Mouse (Mus musculus) megakaryocyte progenitor cell, adult 5-6 weeks (primary cell): ENCODE results near the gene Sec14l4. TPM values are rescaled to one million over a fixed set of nuclear protein-coding genes. Genes with fewer than 3 reads are reported as not detected.

Experiments
- ATAC-seq: replicated peaks from 2 replicates; pipeline ENCODE4 v1.8.0; 2016; ENCODE audit warnings: mild to moderate bottlenecking, moderate TSS enrichment, inconsistent platforms; ENCODE audit not compliant: poor library complexity
- total RNA-seq, 2 experiments: library from RNA; stranded (forward) in 1 of 2; stranded (reverse) in 1 of 2; fragments of 157-497, 149-512 nt in 1 of 2; fragments of 200-1000 nt in 1 of 2; gene quantifications; 2 replicates each; pipeline versions ENCODE4 v1.2.3 to v1.2.4; 2015 to 2017

Sec14l4 gene
- total RNA-seq, 2 experiments from 2014 or later: not detected

DNA sequence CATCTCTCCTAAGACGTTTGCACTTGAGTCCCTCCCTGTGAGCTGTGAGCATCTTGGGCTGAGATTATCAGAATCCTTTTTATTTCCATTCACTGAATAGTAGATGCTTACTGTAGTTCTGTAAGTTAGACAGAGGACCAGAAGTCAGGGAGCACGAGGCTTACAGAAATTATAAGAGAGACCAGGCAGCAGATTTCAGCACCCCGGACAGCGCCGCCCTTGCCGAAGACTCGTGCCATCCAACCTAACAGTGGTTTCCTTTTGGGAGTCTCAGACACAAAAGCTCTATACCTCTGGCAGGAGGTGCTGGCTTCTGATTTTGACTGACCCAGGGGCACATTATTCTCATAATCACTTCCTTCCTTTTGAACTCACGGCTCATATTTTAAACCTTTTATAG is 45.4 kb downstream of the Sec14l4 start:
- peak; percentile 72 for ATAC-seq

DNA sequence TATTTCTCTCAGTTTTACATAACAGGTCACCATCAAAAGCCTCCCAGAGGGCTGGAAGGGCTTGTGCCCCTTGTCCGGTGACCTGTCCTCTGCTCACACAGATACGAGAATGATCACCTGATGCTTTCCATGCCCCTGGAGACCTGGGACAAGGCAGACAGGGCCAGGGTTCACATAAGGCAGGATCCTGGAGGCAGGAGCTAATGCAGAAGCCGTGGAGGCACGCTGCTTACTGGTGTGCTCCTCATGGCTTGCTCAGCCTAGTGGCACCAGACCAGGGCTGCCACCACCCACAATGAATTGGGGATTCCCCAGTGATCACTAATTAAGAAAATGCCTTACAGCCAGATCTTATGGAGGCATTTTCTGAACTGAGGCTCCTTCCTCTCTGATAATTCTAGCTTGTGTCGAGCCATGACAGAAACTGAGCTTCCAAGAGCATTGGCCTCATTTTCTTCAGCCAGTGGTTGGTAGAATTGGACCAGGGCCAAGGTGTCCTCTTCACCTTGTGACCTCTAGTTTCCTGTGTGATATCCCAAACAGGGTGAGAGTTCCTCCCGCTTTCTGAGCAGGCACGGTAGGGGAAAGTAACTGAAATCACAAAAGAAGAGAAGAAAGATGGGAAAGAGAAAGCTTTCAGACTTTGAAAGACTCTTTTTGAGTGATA is 47.1 kb downstream of the Sec14l4 start:
- no peak for ATAC-seq

DNA sequence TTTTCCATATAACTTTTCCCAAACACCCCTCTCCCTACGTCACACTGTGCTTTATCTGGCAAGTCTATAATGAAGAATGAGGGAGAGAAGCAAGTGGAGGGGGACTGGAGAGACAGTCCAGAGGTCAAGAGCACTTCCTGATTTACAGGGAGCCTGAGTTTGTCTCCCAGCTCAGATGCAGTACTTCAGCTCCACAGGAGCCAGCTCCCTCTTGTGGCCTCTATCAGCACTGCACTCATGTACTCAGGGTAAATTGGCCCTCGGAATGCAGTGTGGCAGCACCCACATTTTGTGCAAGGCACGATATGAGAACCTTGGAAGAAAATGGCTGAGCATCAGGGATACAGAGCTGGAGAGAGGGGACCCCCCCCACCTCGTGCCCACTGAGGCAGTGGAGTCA is 49.0 kb downstream of the Sec14l4 start:
- peak; percentile 84 for ATAC-seq

GRCm38 (mm10) chr11:4083316-4084078 is 52.2 kb downstream of the Sec14l4 start:
- ATAC-seq: peak; percentile 58

DNA sequence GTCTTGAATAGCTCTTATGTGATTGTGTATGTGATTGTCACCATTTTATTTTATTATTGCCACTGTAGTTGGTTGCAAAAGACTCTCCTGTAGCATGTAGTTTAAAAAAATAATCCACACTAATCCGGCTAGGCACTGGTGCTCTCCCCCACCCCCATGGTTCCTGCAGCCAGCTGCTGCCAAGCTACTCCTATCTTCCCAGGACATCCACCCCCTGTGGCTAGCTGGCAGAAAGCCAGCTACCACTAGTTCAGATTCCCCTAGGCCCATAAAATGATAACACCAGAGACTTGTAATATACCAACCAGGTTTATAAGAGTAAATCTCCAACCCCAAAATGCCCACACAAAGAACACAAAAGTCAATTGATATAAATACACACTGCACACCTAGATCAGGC is 55.0 kb downstream of the Sec14l4 start:
- peak; percentile 94 for ATAC-seq

DNA sequence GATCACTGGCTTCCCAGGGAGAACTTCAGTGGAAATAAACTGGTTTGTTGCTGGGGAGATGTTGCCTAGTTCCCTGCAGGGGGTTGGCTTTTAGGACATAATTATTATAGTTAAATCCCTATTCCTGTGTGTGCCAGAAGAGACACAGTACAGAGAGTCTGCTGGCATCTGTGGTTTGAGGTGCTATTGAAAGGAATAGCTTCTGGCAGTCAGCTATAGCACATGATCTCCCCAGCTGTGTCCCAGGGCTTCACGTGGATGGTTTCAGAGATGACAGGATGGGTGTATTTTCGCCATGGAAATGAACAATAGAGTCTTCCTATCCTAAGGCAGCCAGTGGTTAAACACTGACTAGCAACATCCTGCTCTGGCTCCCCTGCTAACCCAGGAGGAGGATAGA is 56.0 kb downstream of the Sec14l4 start:
- ATAC-seq: no peak

DNA sequence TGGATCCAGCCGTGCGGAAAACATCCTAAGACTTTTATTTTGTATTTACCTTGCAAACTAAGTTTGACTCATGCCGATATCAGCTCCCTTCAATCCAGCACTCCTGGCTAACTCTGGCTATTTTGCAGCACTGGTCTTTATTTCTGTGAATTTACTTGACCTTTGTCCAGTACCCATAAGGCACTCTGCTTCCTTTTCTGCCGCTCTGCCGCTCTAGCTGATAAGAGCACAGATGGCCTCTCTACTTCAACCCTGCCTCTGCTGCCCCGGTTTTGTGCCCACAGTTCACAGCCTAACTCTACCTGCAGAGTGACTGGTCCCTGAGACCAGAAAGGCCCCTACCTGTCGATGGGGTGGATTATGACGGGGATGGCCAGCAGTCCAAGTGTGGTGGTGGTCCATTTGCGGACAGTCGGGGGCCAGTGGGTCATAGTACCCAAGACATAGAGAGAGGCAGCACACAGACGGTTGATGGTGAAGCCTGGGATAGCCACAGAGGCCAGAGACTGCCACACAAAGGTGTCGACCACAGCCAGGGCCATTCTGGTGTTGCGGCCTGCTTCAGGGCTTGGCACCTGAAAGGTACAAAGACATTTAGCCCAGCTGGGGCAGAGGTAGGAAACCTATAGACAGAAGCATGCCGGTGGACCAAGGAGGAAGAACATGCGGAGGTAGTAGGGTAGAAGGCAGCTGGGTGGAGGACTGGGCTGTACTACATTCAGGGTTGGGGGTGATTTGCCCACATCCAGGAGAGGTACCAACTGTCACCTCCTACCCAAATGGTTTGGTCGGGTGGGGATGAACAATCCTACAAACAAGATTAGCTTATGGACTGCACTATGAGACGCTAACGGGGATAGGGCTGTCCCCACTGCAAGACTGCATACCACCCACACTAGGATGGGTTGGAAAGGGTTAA is 62.5 kb downstream of the Sec14l4 start:
- no peak for ATAC-seq

DNA sequence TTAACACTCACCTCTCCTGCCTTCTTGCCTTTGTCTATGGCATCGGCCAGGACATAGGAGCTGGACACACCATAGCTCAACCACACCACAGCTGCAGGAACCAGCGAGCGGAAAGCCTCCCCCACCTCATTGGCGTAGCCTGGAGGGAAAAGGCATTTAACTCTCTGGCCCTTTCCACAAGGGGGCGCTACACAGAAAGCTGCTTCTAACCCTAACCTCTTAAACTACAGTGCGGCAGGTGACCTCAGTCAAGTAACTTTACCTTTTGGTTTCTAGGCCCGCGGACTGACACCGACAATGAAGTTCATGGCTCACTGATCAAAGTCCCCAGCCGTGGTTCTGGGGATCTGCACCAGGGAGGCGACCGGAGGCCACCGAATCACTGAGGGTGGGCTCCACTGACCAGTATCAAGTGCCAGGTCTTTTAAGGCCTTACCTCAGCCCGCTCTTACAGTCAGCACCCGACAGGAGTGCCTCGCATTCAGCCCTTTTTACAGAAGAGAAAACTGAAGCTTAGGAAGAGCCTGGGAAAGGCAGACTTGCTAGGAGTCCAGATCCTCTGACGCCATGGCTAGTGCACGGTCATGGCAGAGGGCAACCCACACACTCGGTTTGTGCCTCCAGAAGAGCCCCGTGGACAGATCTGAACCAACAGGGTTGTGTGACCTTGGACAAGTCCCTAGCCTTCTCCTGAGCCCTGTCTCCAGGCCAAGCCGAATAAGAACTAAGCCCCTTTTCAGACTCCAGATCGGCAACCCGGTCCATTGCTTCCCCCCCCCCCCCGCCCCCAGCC is 63.3 kb downstream of the Sec14l4 start:
- peak; percentile 54 for ATAC-seq

GRCm38 (mm10) chr11:4095171-4096053 is 64.2 kb downstream of the Sec14l4 start, which contains the start of gene Mtfp1:
Gene Mtfp1, minus strand, starts transcription at chr11:4095445.
- peak; percentile 21 for ATAC-seq

- peak; percentile 85 for ATAC-seq
Observed at GRCm38 (mm10) chr11:4096054-4096984, 65.1 kb downstream of the Sec14l4 start.

- no peak for ATAC-seq
Observed at GRCm38 (mm10) chr11:4097091-4097621, 65.9 kb downstream of the Sec14l4 start.

Other genes starting within 250 kb of the Sec14l4 start
- not detected in 2 replicates for gene Osbp2, start 167.6 kb upstream of the Sec14l4 start, total RNA-seq (2015)
- not detected in 2 replicates for gene Osbp2, start 167.6 kb upstream of the Sec14l4 start, total RNA-seq (2017)
- gene 4921536K21Rik, start 136.4 kb upstream of the Sec14l4 start, total RNA-seq (2015): not detected in 2 replicates
- gene 4921536K21Rik, start 136.4 kb upstream of the Sec14l4 start, total RNA-seq (2017): not detected in 2 replicates
- 0.78 and 1.2 TPM in 2 replicates for gene Dusp18, start 136.2 kb upstream of the Sec14l4 start, total RNA-seq (2015)
- gene Dusp18, start 136.2 kb upstream of the Sec14l4 start, total RNA-seq (2017): 0.17 and 0.51 TPM in 2 replicates
- gene Slc35e4, start 116.8 kb upstream of the Sec14l4 start, total RNA-seq (2015): 0.94 and 2.5 TPM in 2 replicates
- 1.5 and 3.0 TPM in 2 replicates for gene Slc35e4, start 116.8 kb upstream of the Sec14l4 start, total RNA-seq (2017)
- 87.8 and 102 TPM in 2 replicates for gene Tcn2, start 99.3 kb upstream of the Sec14l4 start, total RNA-seq (2015)
- 40.8 and 50.5 TPM in 2 replicates for gene Tcn2, start 99.3 kb upstream of the Sec14l4 start, total RNA-seq (2017)
- 67.7 and 87.4 TPM in 2 replicates for gene Pes1, start 67.5 kb upstream of the Sec14l4 start, total RNA-seq (2015)
- 168 and 183 TPM in 2 replicates for gene Pes1, start 67.5 kb upstream of the Sec14l4 start, total RNA-seq (2017)
- not detected in 2 replicates for gene 4930556J24Rik, start 54.7 kb upstream of the Sec14l4 start, total RNA-seq (2015)
- gene 4930556J24Rik, start 54.7 kb upstream of the Sec14l4 start, total RNA-seq (2017): not detected in 2 replicates
- gene Gal3st1, start 47.8 kb upstream of the Sec14l4 start, total RNA-seq (2015): 0.37 TPM in 1 of 2 replicates, not detected in the other
- 0.30 and 0.75 TPM in 2 replicates for gene Gal3st1, start 47.8 kb upstream of the Sec14l4 start, total RNA-seq (2017)
- gene Sec14l3, start 33.4 kb downstream of the Sec14l4 start, total RNA-seq (2015): not detected in 2 replicates
- not detected in 2 replicates for gene Sec14l3, start 33.4 kb downstream of the Sec14l4 start, total RNA-seq (2017)
- 9.7 and 12.0 TPM in 2 replicates for gene Mtfp1, start 64.0 kb downstream of the Sec14l4 start, total RNA-seq (2015)
- gene Mtfp1, start 64.0 kb downstream of the Sec14l4 start, total RNA-seq (2017): 9.2 and 12.0 TPM in 2 replicates
- gene Sec14l2, start 92.0 kb downstream of the Sec14l4 start, total RNA-seq (2015): 0.71 and 0.72 TPM in 2 replicates
- 0.87 and 1.7 TPM in 2 replicates for gene Sec14l2, start 92.0 kb downstream of the Sec14l4 start, total RNA-seq (2017)
- 2.5 and 4.7 TPM in 2 replicates for gene Rnf215, start 103.7 kb downstream of the Sec14l4 start, total RNA-seq (2015)
- gene Rnf215, start 103.7 kb downstream of the Sec14l4 start, total RNA-seq (2017): 5.9 and 8.8 TPM in 2 replicates
- 0.44 and 0.54 TPM in 2 replicates for gene Ccdc157, start 128.8 kb downstream of the Sec14l4 start, total RNA-seq (2015)
- gene Ccdc157, start 128.8 kb downstream of the Sec14l4 start, total RNA-seq (2017): 0.67 and 0.95 TPM in 2 replicates
- 64.8 and 65.7 TPM in 2 replicates for gene Sf3a1, start 128.9 kb downstream of the Sec14l4 start, total RNA-seq (2015)
- 35.3 and 40.0 TPM in 2 replicates for gene Sf3a1, start 128.9 kb downstream of the Sec14l4 start, total RNA-seq (2017)
- gene Tbc1d10a, start 155.3 kb downstream of the Sec14l4 start, total RNA-seq (2015): 1.9 and 2.7 TPM in 2 replicates
- 4.3 and 8.0 TPM in 2 replicates for gene Tbc1d10a, start 155.3 kb downstream of the Sec14l4 start, total RNA-seq (2017)
- gene Castor1, start 186.8 kb downstream of the Sec14l4 start, total RNA-seq (2015): 0.59 and 0.61 TPM in 2 replicates
- 0.42 and 0.47 TPM in 2 replicates for gene Castor1, start 186.8 kb downstream of the Sec14l4 start, total RNA-seq (2017)
- 11.4 and 20.2 TPM in 2 replicates for gene Osm, start 205.0 kb downstream of the Sec14l4 start, total RNA-seq (2015)
- 8.4 and 26.8 TPM in 2 replicates for gene Osm, start 205.0 kb downstream of the Sec14l4 start, total RNA-seq (2017)
- 0.12 and 1.4 TPM in 2 replicates for gene Lif, start 226.1 kb downstream of the Sec14l4 start, total RNA-seq (2015)
- 0.20 and 0.37 TPM in 2 replicates for gene Lif, start 226.1 kb downstream of the Sec14l4 start, total RNA-seq (2017)